Mouse (Mus musculus) stomach, postnatal 0 days (tissue): ENCODE results near the gene Zfp652. TPM values are rescaled to one million over a fixed set of nuclear protein-coding genes. Genes with fewer than 3 reads are reported as not detected.
"Not testable (repeated sequence)": the region's sequence is repeated elsewhere in the genome, so short reads cannot be mapped to it uniquely, and the experiment has no call there.

Experiments
- ATAC-seq: fragments of 200-750 bp; cut with Nextera tagmentation; 2 replicates; pipeline ENCODE4 v1.8.0; 2017; ENCODE audit not compliant: low FRiP score, low TSS enrichment
- DNase-seq: peaks from one replicate; pipeline ENCODE4 v3.0.0-alpha.2; 2016; ENCODE audit warnings: low spot score
- H3K27ac ChIP-seq: fragments of 300-500 bp; sonication (generic); replicated peaks from 2 replicates; pipeline ENCODE4 v1.5.1; 2014; ENCODE audit warnings: mild to moderate bottlenecking, control low read depth
- H3K27me3 ChIP-seq: fragments of 300-500 bp; sonication (generic); 2 replicates; pipeline ENCODE4 v1.6.1; 2014; ENCODE audit warnings: low read length; ENCODE audit not compliant: control insufficient read depth, insufficient read depth
- H3K36me3 ChIP-seq: fragments of 300-500 bp; sonication (generic); 2 replicates; pipeline ENCODE4 v1.6.1; 2014; ENCODE audit warnings: low read length, mixed read lengths; ENCODE audit not compliant: control insufficient read depth, insufficient read depth
- H3K4me1 ChIP-seq: fragments of 300-500 bp; sonication (generic); replicated peaks from 2 replicates; pipeline ENCODE4 v1.6.1; 2014; ENCODE audit warnings: antibody characterized with exemption; ENCODE audit not compliant: control insufficient read depth, insufficient read depth
- H3K4me2 ChIP-seq: fragments of 300-500 bp; sonication (generic); replicated peaks from 2 replicates; pipeline ENCODE4 v1.6.1; 2014; ENCODE audit warnings: low read depth, mild to moderate bottlenecking, control low read depth, moderate library complexity
- H3K4me3 ChIP-seq: fragments of 300-500 bp; sonication (generic); 2 replicates; pipeline ENCODE4 v1.5.1; 2014; ENCODE audit warnings: low read depth, low read length, control low read depth
- H3K9ac ChIP-seq: fragments of 300-500 bp; sonication (generic); 2 replicates; pipeline ENCODE4 v1.6.1; 2014; ENCODE audit warnings: mild to moderate bottlenecking, low read length, control low read depth, mixed read lengths
- H3K9me3 ChIP-seq: fragments of 300-500 bp; sonication (generic); 2 replicates; pipeline ENCODE4 v1.6.1; 2016; ENCODE audit warnings: low read length; ENCODE audit not compliant: control insufficient read depth
- CTCF ChIP-seq: IDR thresholded peaks from 2 replicates; pipeline ENCODE4 v1.5.1; 2016; ENCODE audit warnings: antibody characterized with exemption, low read depth, mild to moderate bottlenecking, moderate library complexity
- EP300 ChIP-seq: optimal IDR thresholded peaks from 2 replicates; pipeline ENCODE3; 2016; ENCODE audit warnings: antibody characterized with exemption
- WGBS: fragments of 180-500 bp; shearing (Covaris S2); extraction: QIAGEN DNeasy Blood & Tissue Kit; methylation state at CpG from one replicate; pipeline ENCODE4 v1.1.7; 2014; 5-methylcytosine and 5-hydroxymethylcytosine counted together
- polyA plus RNA-seq: library from polyadenylated mRNA; unstranded; fragments of >200 nt; fragmentation: Nextera tagmentation; extraction: Ambion mirVana; gene quantifications from 2 replicates; pipeline ENCODE4 v1.2.1, GENCODE M21; 2015

Gene Zfp652
- polyA plus RNA-seq, 1 experiment from 2014 or later = 10.0 TPM

DNA sequence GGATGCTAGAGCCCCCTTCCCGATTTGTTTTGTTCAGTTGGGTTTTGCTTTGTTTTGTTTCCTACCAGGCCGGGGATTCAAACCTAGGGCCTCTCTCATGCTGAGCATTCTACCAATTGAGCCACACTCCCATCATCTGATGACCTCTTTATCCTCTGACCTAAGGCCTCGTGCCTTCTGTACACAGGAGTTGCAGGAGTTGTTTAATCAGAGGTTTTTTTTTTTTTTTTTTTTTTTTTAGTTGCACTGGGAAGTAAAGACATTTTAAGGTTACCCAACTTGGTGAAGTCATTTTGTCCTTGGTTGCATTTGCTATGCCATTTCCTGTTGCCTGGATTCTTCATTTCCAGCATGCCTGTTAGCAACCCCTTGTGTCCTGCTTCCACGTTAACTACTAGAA, 157.0 kb downstream of the Zfp652 start:
- DNase-seq = no peak
- 68% methylated on average over 4 of the region's 4 CpGs for WGBS
- TF ChIP-seq CTCF = no peak
- TF ChIP-seq EP300 = no peak
- H3K27me3 ChIP-seq = no peaks in the 10 kb centered on the region
- H3K9me3 ChIP-seq = no peaks in the 10 kb centered on the region
- no peaks in the 10 kb centered on the region for H3K36me3 ChIP-seq
- H3K4me3 ChIP-seq = no peak overlapping the region
- no peak for ATAC-seq
- H3K4me2 ChIP-seq = no peak overlapping the region
- H3K4me1 ChIP-seq = no peaks in the 10 kb centered on the region
- no peak overlapping the region for H3K27ac ChIP-seq
- no peak overlapping the region for H3K9ac ChIP-seq

DNA sequence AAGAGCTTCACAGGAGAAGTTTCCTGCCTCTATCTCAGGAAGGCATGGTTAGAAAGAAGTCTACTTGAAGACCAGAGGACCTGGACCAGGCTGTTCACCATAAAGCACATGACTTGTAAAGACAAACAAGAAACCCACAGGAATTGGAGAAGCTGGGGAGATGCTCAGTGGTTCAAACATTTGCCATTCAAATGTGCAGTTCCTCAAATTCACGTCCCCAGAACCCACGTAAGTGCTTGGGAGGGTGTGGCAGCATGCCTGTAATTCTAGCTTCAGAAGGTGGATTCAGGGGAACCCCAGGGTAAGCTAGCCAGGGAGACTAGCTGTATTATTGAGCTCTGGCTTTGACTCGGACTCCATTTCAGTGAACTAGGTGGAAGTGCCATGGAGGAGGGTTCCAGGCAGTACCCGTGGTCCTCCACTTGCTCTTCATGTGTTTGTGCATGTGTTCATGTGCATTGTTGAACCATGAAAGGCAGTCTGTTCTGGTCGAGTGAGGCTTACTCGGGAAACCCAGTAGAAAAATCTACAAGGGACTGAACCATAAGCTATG, 157.5 kb downstream of the Zfp652 start:
- WGBS = 61% methylated on average over 6 of the region's 6 CpGs
- H3K4me3 ChIP-seq = no peak overlapping the region
- no peaks in the 10 kb centered on the region for H3K36me3 ChIP-seq
- TF ChIP-seq EP300 (no peak), CTCF (no peak)
- no peaks in the 10 kb centered on the region for H3K27me3 ChIP-seq
- no peak for ATAC-seq
- no peak overlapping the region for H3K4me2 ChIP-seq
- no peak for DNase-seq
- no peak overlapping the region for H3K27ac ChIP-seq
- no peak overlapping the region for H3K9ac ChIP-seq
- H3K9me3 ChIP-seq = no peaks in the 10 kb centered on the region
- no peaks in the 10 kb centered on the region for H3K4me1 ChIP-seq

GRCm38 (mm10) chr11:95875804-95876203, 163.3 kb downstream of the Zfp652 start:
- H3K4me2 ChIP-seq = no peak overlapping the region
- H3K9me3 ChIP-seq = no peaks in the 10 kb centered on the region
- no peak overlapping the region for H3K27ac ChIP-seq
- no peaks in the 10 kb centered on the region for H3K36me3 ChIP-seq
- no peak overlapping the region for H3K9ac ChIP-seq
- no peak for DNase-seq
- no peaks in the 10 kb centered on the region for H3K27me3 ChIP-seq
- 28% methylated on average over 9 of the region's 9 CpGs for WGBS
- no peaks in the 10 kb centered on the region for H3K4me1 ChIP-seq
- H3K4me3 ChIP-seq = no peak overlapping the region
- no peak for TF ChIP-seq EP300
- TF ChIP-seq CTCF = no peak
- ATAC-seq = no peak

DNA sequence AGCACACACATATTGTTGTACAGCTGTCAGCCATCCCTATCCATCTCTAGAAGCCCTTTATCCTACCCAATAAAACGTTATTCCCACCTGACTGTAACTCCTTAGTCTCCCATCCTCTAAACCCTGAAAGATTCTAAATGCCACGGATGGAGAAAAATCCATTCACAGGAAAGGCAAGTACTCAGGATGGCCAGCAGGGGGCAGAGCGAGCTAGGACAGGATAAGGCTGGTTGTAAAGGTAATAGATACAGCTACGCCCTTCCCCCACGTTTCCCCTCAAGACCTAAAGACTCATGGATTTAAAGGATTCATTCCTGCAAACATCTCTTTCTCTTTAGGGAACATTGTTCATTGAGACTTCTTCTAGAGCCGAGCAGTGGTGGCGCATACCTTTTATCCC, 163.8 kb downstream of the Zfp652 start:
- Histone ChIP-seq H3K27me3 (no peaks in the 10 kb centered on the region), H3K9ac (no peak overlapping the region), H3K36me3 (no peaks in the 10 kb centered on the region), H3K4me1 (no peaks in the 10 kb centered on the region), H3K27ac (no peak overlapping the region), H3K4me2 (no peak overlapping the region), H3K9me3 (no peaks in the 10 kb centered on the region), H3K4me3 (no peak overlapping the region)
- DNase-seq (peak; percentile 77), ATAC-seq (no peak; the same call in 1 of the 2 replicates)
- TF ChIP-seq EP300 (no peak), CTCF (peak; percentile 93)
- 18% methylated on average over 7 of the region's 7 CpGs for WGBS

DNA sequence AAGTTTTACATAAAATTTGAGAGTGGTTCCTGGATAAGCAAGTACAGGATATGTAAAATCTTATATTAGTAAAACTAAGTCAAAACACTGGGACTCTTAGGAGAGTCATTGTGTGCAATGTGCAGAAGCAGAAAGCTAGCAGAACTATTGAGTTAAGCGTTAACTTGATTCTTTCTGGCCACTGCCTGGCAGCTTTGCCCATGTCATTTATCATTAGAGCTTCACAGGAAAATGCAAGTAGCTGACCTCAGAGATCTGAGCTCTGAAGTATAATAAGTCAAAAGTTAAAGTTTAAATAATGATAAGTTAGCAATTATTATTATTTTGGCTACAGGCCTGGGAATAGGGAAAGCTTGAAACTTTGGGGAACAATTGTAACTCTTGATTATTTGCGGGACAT, 167.4 kb downstream of the Zfp652 start:
- WGBS = 50% methylated on average over 2 of the region's 2 CpGs
- H3K9ac ChIP-seq, H3K36me3 ChIP-seq, H3K4me1 ChIP-seq, H3K4me3 ChIP-seq, H3K27ac ChIP-seq, H3K4me2 ChIP-seq, DNase-seq, H3K9me3 ChIP-seq, ATAC-seq, H3K27me3 ChIP-seq: not testable (repeated sequence)

Other genes with a start within 250 kb of the Zfp652 start
- 0.44 and 0.76 TPM in 2 replicates for gene Nxph3, start 198.1 kb upstream of the Zfp652 start, polyA plus RNA-seq
- gene Ngfr, start 124.9 kb upstream of the Zfp652 start, polyA plus RNA-seq = 3.9 and 4.8 TPM in 2 replicates
- 190 and 202 TPM in 2 replicates for gene Phb, start 45.7 kb upstream of the Zfp652 start, polyA plus RNA-seq
- gene B130006D01Rik, start 10.9 kb downstream of the Zfp652 start, polyA plus RNA-seq = 0.36 and 0.46 TPM in 2 replicates
- 0.40 and 0.45 TPM in 2 replicates for gene Phospho1, start 111.8 kb downstream of the Zfp652 start, polyA plus RNA-seq
- 11.1 and 12.5 TPM in 2 replicates for gene Gngt2, start 124.5 kb downstream of the Zfp652 start, polyA plus RNA-seq
- gene Abi3, start 129.8 kb downstream of the Zfp652 start, polyA plus RNA-seq = 3.6 and 4.2 TPM in 2 replicates
- 3.6 and 4.6 TPM in 2 replicates for gene B4galnt2, start 202.2 kb downstream of the Zfp652 start, polyA plus RNA-seq